Mouse (Mus musculus) thymus, adult 2 months (tissue): ENCODE data around the gene Odf3b. TPM values are rescaled to one million over a fixed set of nuclear protein-coding genes. Genes with fewer than 3 reads are reported as not detected.

Experiments used
- DNase-seq: peaks from one replicate; pipeline ENCODE4 v3.0.0; 2021
- H3K27ac ChIP-seq: fragments of 200-500 bp; 2 replicates; pipeline ENCODE4 v1.5.1; 2012; ENCODE audit warnings: low read length, control low read depth; ENCODE audit not compliant: control insufficient read depth, insufficient read depth
- H3K27me3 ChIP-seq: fragments of 200-500 bp; 2 replicates; pipeline ENCODE4 v1.6.1; 2012; ENCODE audit warnings: mild to moderate bottlenecking, low read length, moderate library complexity, mixed read lengths; ENCODE audit not compliant: control insufficient read depth, insufficient read depth
- H3K36me3 ChIP-seq: fragments of 200-500 bp; 2 replicates; pipeline ENCODE4 v1.6.1; 2012; ENCODE audit warnings: mild to moderate bottlenecking, low read length, moderate library complexity; ENCODE audit not compliant: control insufficient read depth, insufficient read depth
- H3K4me1 ChIP-seq: fragments of 200-500 bp; replicated peaks from 2 replicates; pipeline ENCODE4 v1.6.1; 2012; ENCODE audit warnings: low read length; ENCODE audit not compliant: control insufficient read depth, insufficient read depth
- H3K4me3 ChIP-seq: fragments of 200-500 bp; 2 replicates; pipeline ENCODE4 v1.5.1; 2012; ENCODE audit warnings: mild to moderate bottlenecking, low read length, control low read depth, moderate library complexity; ENCODE audit not compliant: control insufficient read depth, insufficient read depth
- CTCF ChIP-seq: fragments of 200-500 bp; IDR thresholded peaks from 2 replicates; pipeline ENCODE4 v1.5.1; 2012; ENCODE audit warnings: mild to moderate bottlenecking, control low read depth, low read length, moderate library complexity, borderline replicate concordance; ENCODE audit not compliant: control insufficient read depth, poor library complexity, insufficient read depth; ENCODE audit errors: extremely low read depth
- POLR2A ChIP-seq: fragments of 200-500 bp; IDR thresholded peaks from 2 replicates; pipeline ENCODE4 v1.6.1; 2012; ENCODE audit warnings: mild to moderate bottlenecking, low read length, control low read depth, moderate library complexity; ENCODE audit not compliant: control insufficient read depth, poor library complexity, insufficient read depth; ENCODE audit errors: extremely low read depth
- WGBS: fragments of 180-500 bp; shearing (Covaris S2); methylation state at CpG from one replicate; pipeline ENCODE4 v1.1.7; 2018; 5-methylcytosine and 5-hydroxymethylcytosine counted together
- polyA plus RNA-seq: library from polyadenylated mRNA; depleted of rRNA; stranded (reverse); fragments of >200 nt; gene quantifications from 2 replicates; pipeline ENCODE4 v1.2.3, GENCODE M21; 2012

Gene Odf3b
- polyA plus RNA-seq, 1 experiment: 21.9 TPM

- Histone ChIP-seq H3K27me3 (no peaks in the 10 kb centered on the region), H3K4me1 (peaks cover 15% of the 10 kb centered on the region), H3K4me3 (no peak overlapping the region), H3K27ac (no peak overlapping the region), H3K36me3 (peaks cover 21% of the 10 kb centered on the region)
- TF ChIP-seq CTCF: no peak
- TF ChIP-seq POLR2A: no peak
- WGBS: 98% methylated on average over 16 of the region's 16 CpGs
- no peak for DNase-seq
These were observed 25.2 kb downstream of the Odf3b start for GRCm38 (mm10) chr15:89353837-89354236.

- peaks cover 21% of the 10 kb centered on the region for H3K36me3 ChIP-seq
- peaks cover 15% of the 10 kb centered on the region for H3K4me1 ChIP-seq
- H3K27me3 ChIP-seq: no peaks in the 10 kb centered on the region
- WGBS: over 99% methylated on average over 12 of the region's 12 CpGs
- DNase-seq: no peak
- H3K27ac ChIP-seq: no peak overlapping the region
- no peak overlapping the region for H3K4me3 ChIP-seq
- no peak for TF ChIP-seq POLR2A
- TF ChIP-seq CTCF: no peak
These were observed 26.3 kb downstream of the Odf3b start for GRCm38 (mm10) chr15:89352795-89353194.

- no peak overlapping the region for H3K27ac ChIP-seq
- H3K4me3 ChIP-seq: no peak overlapping the region
- WGBS: 97% methylated on average over 14 of the region's 14 CpGs
- TF ChIP-seq CTCF (no peak), POLR2A (no peak)
- peaks cover 15% of the 10 kb centered on the region for H3K4me1 ChIP-seq
- H3K36me3 ChIP-seq: peaks cover 21% of the 10 kb centered on the region
- no peak for DNase-seq
- no peaks in the 10 kb centered on the region for H3K27me3 ChIP-seq
These were observed 27.0 kb downstream of the Odf3b start for GRCm38 (mm10) chr15:89352054-89352453.

- Histone ChIP-seq H3K27ac (no peak overlapping the region), H3K4me3 (no peak overlapping the region), H3K36me3 (peaks cover 21% of the 10 kb centered on the region), H3K27me3 (no peaks in the 10 kb centered on the region), H3K4me1 (peaks cover 13% of the 10 kb centered on the region)
- 96% methylated on average over 15 of the region's 15 CpGs for WGBS
- no peak for TF ChIP-seq POLR2A
- TF ChIP-seq CTCF: no peak
- DNase-seq: no peak
These were observed 27.8 kb downstream of the Odf3b start for GRCm38 (mm10) chr15:89351302-89351701.

GRCm38 (mm10) chr15:89350447-89350846 is 28.6 kb downstream of the Odf3b start:
- WGBS: 97% methylated on average over 5 of the region's 5 CpGs
- Histone ChIP-seq H3K27ac (no peak overlapping the region), H3K4me3 (no peak overlapping the region), H3K36me3 (peaks cover 21% of the 10 kb centered on the region), H3K4me1 (peaks cover 12% of the 10 kb centered on the region), H3K27me3 (no peaks in the 10 kb centered on the region)
- TF ChIP-seq POLR2A (no peak), CTCF (no peak)
- DNase-seq: no peak

- H3K4me3 ChIP-seq: no peak overlapping the region
- H3K27ac ChIP-seq: no peak overlapping the region
- 90% methylated on average over 3 of the region's 3 CpGs for WGBS
- no peaks in the 10 kb centered on the region for H3K27me3 ChIP-seq
- DNase-seq: no peak
- no peaks in the 10 kb centered on the region for H3K36me3 ChIP-seq
- no peak for TF ChIP-seq CTCF
- no peak for TF ChIP-seq POLR2A
- peaks cover 4% of the 10 kb centered on the region; the same call in 1 of the 2 replicates for H3K4me1 ChIP-seq
These were observed 35.8 kb downstream of the Odf3b start for GRCm38 (mm10) chr15:89343325-89343724.

- Histone ChIP-seq H3K4me3 (no peak overlapping the region), H3K36me3 (no peaks in the 10 kb centered on the region), H3K4me1 (peaks cover 4% of the 10 kb centered on the region; the same call in 1 of the 2 replicates), H3K27ac (no peak overlapping the region), H3K27me3 (no peaks in the 10 kb centered on the region)
- no peak for DNase-seq
- WGBS: 85% methylated on average over 1 of the region's 1 CpGs
- TF ChIP-seq POLR2A (no peak), CTCF (no peak)
These were observed 37.4 kb downstream of the Odf3b start for GRCm38 (mm10) chr15:89341678-89342077.
